Mouse (Mus musculus) olfactory bulb, adult 2 months (tissue): ENCODE measurements at regions not wholly inside any gene's neighbourhood (a gene's known extent, or its start where the extent isn't known, plus 50 kb on each side); places are given as distances from the start of the nearest gene placed in this dataset.

Experiments used
- CTCF ChIP-seq: fragments of 200-500 bp; IDR thresholded peaks from 2 replicates; pipeline ENCODE4 v1.5.1; 2012; ENCODE audit warnings: low read depth, mild to moderate bottlenecking, low read length, moderate library complexity; ENCODE audit not compliant: insufficient read depth
- POLR2A ChIP-seq: fragments of 200-500 bp; IDR thresholded peaks from 2 replicates; pipeline ENCODE4 v1.6.1; 2012; ENCODE audit warnings: mild to moderate bottlenecking, low read depth, low read length, moderate library complexity; ENCODE audit not compliant: insufficient read depth

GRCm38 (mm10) chr15:36399355-36400012 lies 608.1 kb downstream of the Zfp706 start:
- TF ChIP-seq POLR2A (no peak), CTCF (no peak)
